Mouse (Mus musculus): Measurements from ENCODE around the gene Clk3. TPM values are rescaled to one million over a fixed set of nuclear protein-coding genes. Genes with fewer than 3 reads are reported as not detected.

The Clk3 gene
- 150 TPM for polyA plus RNA-seq (2017; shearing (Covaris generic))

GRCm38 (mm10) chr9:57765364-57766351 lies at the start of gene Clk3:
TSS of gene Clk3 (minus strand) at chr9:57765860.

GRCm38 (mm10) chr9:57708068-57708719 lies 57.5 kb downstream of the Clk3 start, which contains the start of gene Edc3:
TSS of gene Edc3 (plus strand) at chr9:57708540.

Other genes with a start within 250 kb of the Clk3 start
- gene Cox5a, start 244.6 kb downstream of the Clk3 start, polyA plus RNA-seq (2017; shearing (Covaris generic)): 232 TPM
- gene Fam219b, start 228.3 kb downstream of the Clk3 start, polyA plus RNA-seq (2017; shearing (Covaris generic)): 11.1 TPM
- 20.1 TPM for gene Mpi, start 213.1 kb downstream of the Clk3 start, polyA plus RNA-seq (2017; shearing (Covaris generic))
- gene Scamp2, start 204.9 kb downstream of the Clk3 start, polyA plus RNA-seq (2017; shearing (Covaris generic)): 112 TPM
- gene Ulk3, start 176.4 kb downstream of the Clk3 start, polyA plus RNA-seq (2017; shearing (Covaris generic)): 87.6 TPM
- not detected for gene Cplx3, start 159.6 kb downstream of the Clk3 start, polyA plus RNA-seq (2017; shearing (Covaris generic))
- gene Lman1l, start 145.1 kb downstream of the Clk3 start, polyA plus RNA-seq (2017; shearing (Covaris generic)): 0.27 TPM
- gene Csk, start 112.2 kb downstream of the Clk3 start, polyA plus RNA-seq (2017; shearing (Covaris generic)): 230 TPM
- not detected for gene Cyp1a2, start 82.2 kb downstream of the Clk3 start, polyA plus RNA-seq (2017; shearing (Covaris generic))
- 0.24 TPM for gene Cyp1a1, start 77.9 kb downstream of the Clk3 start, polyA plus RNA-seq (2017; shearing (Covaris generic))
- gene Edc3, start 57.3 kb downstream of the Clk3 start, polyA plus RNA-seq (2017; shearing (Covaris generic)): 51.7 TPM
- 56.0 TPM for gene Arid3b, start 70.9 kb upstream of the Clk3 start, polyA plus RNA-seq (2017; shearing (Covaris generic))
- 101 TPM for gene Ubl7, start 145.1 kb upstream of the Clk3 start, polyA plus RNA-seq (2017; shearing (Covaris generic))
- 0.33 TPM for gene Sema7a, start 174.3 kb upstream of the Clk3 start, polyA plus RNA-seq (2017; shearing (Covaris generic))
- gene Cyp11a1, start 240.6 kb upstream of the Clk3 start, polyA plus RNA-seq (2017; shearing (Covaris generic)): 0.11 TPM